ENCODE assay signal across 11 mouse cellular contexts in genomic region chr16:11782082-11782481, GRCm38 (mm10).
DNase-seq lines count a peak whose midpoint lies in the region; ATAC-seq and TF ChIP-seq lines count a peak whose summit lies in the region.
"Had no signal": no experiment of that assay in that cellular context is flagged by ENCODE, and none has a peak within 500 bp of the region (broad histone marks: within the 10 kb centered on the region; RNA-seq: fewer than 3 reads in every experiment).

No protein-coding gene starts in this region.

- no peak overlapping the region for H3K4me2 ChIP-seq in forebrain, postnatal 0 days (ENCODE audit: low read depth)
- no peak overlapping the region for H3K4me2 ChIP-seq in forebrain, embryonic 15.5 days (replicated peaks)
- H3K4me2 ChIP-seq in liver, embryonic 12.5 days, result no peak overlapping the region

- no peaks in the 10 kb centered on the region for H3K36me3 ChIP-seq in forebrain, postnatal 0 days (ENCODE audit: insufficient read depth)
- no peaks in the 10 kb centered on the region for H3K36me3 ChIP-seq in forebrain, embryonic 15.5 days
- H3K36me3 ChIP-seq in liver, embryonic 12.5 days, result no peaks in the 10 kb centered on the region

- H3K4me3 ChIP-seq in forebrain, postnatal 0 days (ENCODE audit: low read depth, low read length), result no peak overlapping the region
- no peak overlapping the region for H3K4me3 ChIP-seq in forebrain, embryonic 15.5 days
- H3K4me3 ChIP-seq in liver, embryonic 12.5 days, result no peak overlapping the region

- DNase-seq in forebrain, postnatal 0 days, result no peak
- DNase-seq in 3T3-L1 (ENCODE audit: low read depth, low spot score), result peak; percentile 15
- peak; percentile 42 for DNase-seq in adrenal gland, postnatal 14 days
- no peak for DNase-seq in Muller cell, postnatal 12 days (ENCODE audit: inconsistent ontology term)
- DNase-seq in cerebellum, postnatal 36 days, result no peak
- no peak for DNase-seq in cerebellum, adult 18-20 months
- DNase-seq: cerebellum, adult 9-11 months; retina, postnatal 1 day had no signal

- peak; percentile 79 for ATAC-seq in forebrain, postnatal 0 days
- no peak for ATAC-seq in forebrain, embryonic 15.5 days (replicated peaks)
- ATAC-seq in liver, embryonic 12.5 days, result peak; percentile 94

- no peak for TF ChIP-seq CTCF in forebrain, postnatal 0 days (IDR thresholded peaks at IDR 0.05; ENCODE audit: low read depth)

- H3K27ac ChIP-seq in forebrain, postnatal 0 days (ENCODE audit: low read depth, low read length), result 0 out of 2 replicates have a peak overlapping the region, but pooled peaks have one; percentile 21
- no peak overlapping the region; the same call in 1 of the 2 replicates for H3K27ac ChIP-seq in forebrain, embryonic 15.5 days (replicated peaks)
- H3K27ac ChIP-seq in liver, embryonic 12.5 days, result no peak overlapping the region
- H3K27ac ChIP-seq: kidney, postnatal 0 days had no signal

- no peaks in the 10 kb centered on the region for H3K9me3 ChIP-seq in forebrain, postnatal 0 days (ENCODE audit: low read length)
- no peaks in the 10 kb centered on the region for H3K9me3 ChIP-seq in forebrain, embryonic 15.5 days
- H3K9me3 ChIP-seq in liver, embryonic 12.5 days (replicated peaks), result no peaks in the 10 kb centered on the region

- WGBS in forebrain, postnatal 0 days, result 23% methylated on average over 2 of the region's 2 CpGs
- 48% methylated on average over 2 of the region's 2 CpGs for WGBS in forebrain, embryonic 15.5 days
- 16% methylated on average over 2 of the region's 2 CpGs for WGBS in liver, embryonic 12.5 days (ENCODE audit: insufficient replicate concordance)

- H3K4me1 ChIP-seq in forebrain, postnatal 0 days (ENCODE audit: insufficient read depth), result no peaks in the 10 kb centered on the region
- 0 out of 2 replicates have a peak, but pooled peaks cover 4% of the 10 kb centered on the region for H3K4me1 ChIP-seq in forebrain, embryonic 15.5 days
- H3K4me1 ChIP-seq in liver, embryonic 12.5 days, result peaks cover 25% of the 10 kb centered on the region

- H3K27me3 ChIP-seq in forebrain, postnatal 0 days (ENCODE audit: insufficient read depth, low read length), result no peaks in the 10 kb centered on the region
- H3K27me3 ChIP-seq in forebrain, embryonic 15.5 days, result no peaks in the 10 kb centered on the region
- no peaks in the 10 kb centered on the region for H3K27me3 ChIP-seq in liver, embryonic 12.5 days (replicated peaks)

- no peak overlapping the region for H3K9ac ChIP-seq in forebrain, postnatal 0 days
- H3K9ac ChIP-seq in forebrain, embryonic 15.5 days (replicated peaks), result no peak overlapping the region
- no peak overlapping the region for H3K9ac ChIP-seq in liver, embryonic 12.5 days

Comparison
In these comparisons a context has a peak if more than half of its experiments do, and no peak if none do; other contexts are left out.
1. DNase-seq: peak in 3T3-L1 (single experiment) and adrenal gland, postnatal 14 days (single experiment); none in forebrain, postnatal 0 days (single experiment), Muller cell, postnatal 12 days (single experiment), cerebellum, postnatal 36 days (0 of 2) and cerebellum, adult 18-20 months (0 of 2).